14 mouse cellular contexts compared by ENCODE assay signal in genomic region chr15:96873562-96873961, GRCm38 (mm10).
A peak's percentile ranks its signal among the peaks of the same experiment; 100 is the strongest.
DNase-seq lines count a peak whose midpoint lies in the region; ATAC-seq lines count a peak whose summit lies in the region.
"Had no signal": no experiment of that assay in that cellular context is flagged by ENCODE, and none has a peak within 500 bp of the region (broad histone marks: within the 10 kb centered on the region; RNA-seq: fewer than 3 reads in every experiment).

No protein-coding gene starts in this region.

- no peak for ATAC-seq in embryonic facial prominence, embryonic 13.5 days (ENCODE audit: insufficient number of reproducible peaks, insufficient read depth, low FRiP score, low TSS enrichment, low read depth)
- ATAC-seq in limb, embryonic 11.5 days (ENCODE audit: insufficient number of reproducible peaks, low FRiP score, low TSS enrichment, low read depth) = no peak
- ATAC-seq: liver, postnatal 0 days had no signal

- no peak overlapping the region for H3K4me3 ChIP-seq in brown adipose tissue, adult 24 weeks (ENCODE audit: insufficient read depth, low read depth, low read length)
- no peak overlapping the region for H3K4me3 ChIP-seq in embryonic facial prominence, embryonic 13.5 days
- H3K4me3 ChIP-seq in limb, embryonic 11.5 days (ENCODE audit: low read depth, low read length) = no peak overlapping the region
- H3K4me3 ChIP-seq: midbrain, embryonic 12.5 days had no signal

- H3K9ac ChIP-seq in embryonic facial prominence, embryonic 13.5 days = no peak overlapping the region
- no peak overlapping the region for H3K9ac ChIP-seq in limb, embryonic 11.5 days (ENCODE audit: low read length)
- H3K9ac ChIP-seq: liver, postnatal 0 days; midbrain, embryonic 12.5 days had no signal

- no peaks in the 10 kb centered on the region for H3K36me3 ChIP-seq in embryonic facial prominence, embryonic 13.5 days
- H3K36me3 ChIP-seq in limb, embryonic 11.5 days (ENCODE audit: control insufficient read depth, insufficient read depth, low read length) = no peaks in the 10 kb centered on the region
- H3K36me3 ChIP-seq: midbrain, embryonic 12.5 days had no signal

- 0 out of 2 replicates have a peak overlapping the region, but pooled peaks have one; percentile 7 for H3K4me2 ChIP-seq in embryonic facial prominence, embryonic 13.5 days
- H3K4me2 ChIP-seq in limb, embryonic 11.5 days (ENCODE audit: low read depth, severe bottlenecking) = no peak overlapping the region; the same call in 1 of the 2 replicates
- H3K4me2 ChIP-seq: midbrain, embryonic 12.5 days had no signal

- no peaks in the 10 kb centered on the region for H3K9me3 ChIP-seq in embryonic facial prominence, embryonic 13.5 days
- H3K9me3 ChIP-seq in limb, embryonic 11.5 days (ENCODE audit: control insufficient read depth, low read length) = no peaks in the 10 kb centered on the region
- H3K9me3 ChIP-seq: midbrain, embryonic 12.5 days had no signal

- 63% methylated on average over 7 of the region's 7 CpGs for WGBS in embryonic facial prominence, embryonic 13.5 days
- 71% methylated on average over 7 of the region's 7 CpGs for WGBS in limb, embryonic 11.5 days

- peak overlapping the region; percentile 9; the same call in 1 of the 2 replicates for H3K27ac ChIP-seq in brown adipose tissue, adult 24 weeks (replicated peaks; ENCODE audit: low read depth, low read length)
- peak overlapping the region; percentile 69; the same call in 1 of the 2 replicates for H3K27ac ChIP-seq in embryonic facial prominence, embryonic 13.5 days
- H3K27ac ChIP-seq in limb, embryonic 11.5 days (replicated peaks; ENCODE audit: low read depth, low read length) = peak overlapping the region; percentile 14; the same call in 1 of the 2 replicates
- H3K27ac ChIP-seq: midbrain, embryonic 12.5 days had no signal

- DNase-seq in kidney, adult 11 months = peak; percentile 8
- no peak for DNase-seq in kidney, adult 9 months
- DNase-seq in limb, embryonic 11.5 days (ENCODE audit: low spot score) = peak; percentile 44
- no peak for DNase-seq in frontal cortex, postnatal 36 days (ENCODE audit: low spot score in 2 of 2)
- DNase-seq in thymus, adult 18-20 months = no peak
- no peak for DNase-seq in thymus, postnatal 36 days
- DNase-seq: cerebellum, adult 9-11 months; heart, postnatal 36 days; liver, postnatal 0 days; spleen, adult 18-20 months; thymus, adult 2 months had no signal

- no peaks in the 10 kb centered on the region for H3K27me3 ChIP-seq in embryonic facial prominence, embryonic 13.5 days
- H3K27me3 ChIP-seq in limb, embryonic 11.5 days (ENCODE audit: control insufficient read depth, insufficient read depth, low read length) = no peaks in the 10 kb centered on the region
- H3K27me3 ChIP-seq: midbrain, embryonic 12.5 days had no signal

- no peaks in the 10 kb centered on the region for H3K4me1 ChIP-seq in brown adipose tissue, adult 24 weeks (ENCODE audit: control insufficient read depth, insufficient read depth, insufficient read length, low read length)
- H3K4me1 ChIP-seq in embryonic facial prominence, embryonic 13.5 days = peaks cover 38% of the 10 kb centered on the region
- peaks cover 4% of the 10 kb centered on the region for H3K4me1 ChIP-seq in limb, embryonic 11.5 days (ENCODE audit: control insufficient read depth, insufficient read depth, low read length)
- H3K4me1 ChIP-seq: midbrain, embryonic 12.5 days had no signal

Comparison
In these comparisons a context has a peak if more than half of its experiments do, and no peak if none do; other contexts are left out.
1. DNase-seq: peak in kidney, adult 11 months (single experiment) and limb, embryonic 11.5 days (single experiment); none in kidney, adult 9 months (single experiment), frontal cortex, postnatal 36 days (0 of 2), thymus, adult 18-20 months (0 of 2) and thymus, postnatal 36 days (0 of 2).
2. H3K27ac ChIP-seq: peak in every context shown above with its lines; median percentile 69 in embryonic facial prominence, embryonic 13.5 days; 14 in limb, embryonic 11.5 days; 9 in brown adipose tissue, adult 24 weeks.